Mouse (Mus musculus) hindbrain, postnatal 0 days (tissue): ENCODE results near the gene Gins1. TPM values are rescaled to one million over a fixed set of nuclear protein-coding genes. Genes with fewer than 3 reads are reported as not detected.

Source experiments
- ATAC-seq: fragments of 200-750 bp; cut with Nextera tagmentation; 2 replicates; pipeline ENCODE4 v1.8.0; 2017; ENCODE audit warnings: mild to moderate bottlenecking, moderate TSS enrichment, moderate library complexity
- DNase-seq: peaks from one replicate; pipeline ENCODE4 v3.0.0-alpha.2; 2015; ENCODE audit warnings: low spot score
- H3K27ac ChIP-seq: fragments of 300-500 bp; sonication (generic); 2 replicates; pipeline ENCODE4 v1.5.1; 2014; ENCODE audit warnings: mild to moderate bottlenecking
- H3K27me3 ChIP-seq: fragments of 300-500 bp; sonication (generic); 2 replicates; pipeline ENCODE4 v1.6.1; 2014; ENCODE audit warnings: low read length, mixed read lengths; ENCODE audit not compliant: insufficient read depth
- H3K36me3 ChIP-seq: fragments of 300-500 bp; sonication (generic); 2 replicates; pipeline ENCODE4 v1.6.1; 2014; ENCODE audit warnings: low read length, mixed read lengths; ENCODE audit not compliant: insufficient read depth
- H3K4me1 ChIP-seq: fragments of 300-500 bp; sonication (generic); 2 replicates; pipeline ENCODE4 v1.6.1; 2014; ENCODE audit warnings: antibody characterized with exemption, low read length, mixed read lengths; ENCODE audit not compliant: insufficient read depth
- H3K4me2 ChIP-seq: fragments of 300-500 bp; sonication (generic); 2 replicates; pipeline ENCODE4 v1.6.1; 2014; ENCODE audit warnings: low read depth, mild to moderate bottlenecking, low read length, moderate library complexity, mixed read lengths
- H3K4me3 ChIP-seq: fragments of 300-500 bp; sonication (generic); 2 replicates; pipeline ENCODE4 v1.5.1; 2014; ENCODE audit warnings: low read length
- H3K9ac ChIP-seq: fragments of 300-500 bp; sonication (generic); replicated peaks from 2 replicates; pipeline ENCODE4 v1.6.1; 2014; ENCODE audit warnings: mild to moderate bottlenecking, low read length, moderate library complexity, mixed read lengths
- H3K9me3 ChIP-seq: fragments of 300-500 bp; sonication (generic); 2 replicates; pipeline ENCODE4 v1.6.1; 2016; ENCODE audit warnings: low read length, mixed read lengths
- CTCF ChIP-seq: IDR thresholded peaks from 2 replicates; pipeline ENCODE4 v1.5.1; 2016; ENCODE audit warnings: antibody characterized with exemption, control low read depth, low read depth
- WGBS: fragments of 180-500 bp; shearing (Covaris S2); extraction: QIAGEN DNeasy Blood & Tissue Kit; methylation state at CpG from one replicate; pipeline ENCODE4 v1.1.7; 2014; 5-methylcytosine and 5-hydroxymethylcytosine counted together
- polyA plus RNA-seq: library from polyadenylated mRNA; unstranded; fragments of >200 nt; fragmentation: Nextera tagmentation; extraction: Ambion mirVana; gene quantifications from 2 replicates; pipeline ENCODE4 v1.2.1, GENCODE M21; 2015
- total RNA-seq: library from RNA; depleted of rRNA; stranded (reverse); fragments of >200 nt; gene quantifications from 2 replicates; pipeline ENCODE4 v1.2.3, GENCODE M21; 2014

The Gins1 gene
- total and polyA plus RNA-seq, 2 experiments from 2014 or later = 5.4 to 14.9 TPM

DNA sequence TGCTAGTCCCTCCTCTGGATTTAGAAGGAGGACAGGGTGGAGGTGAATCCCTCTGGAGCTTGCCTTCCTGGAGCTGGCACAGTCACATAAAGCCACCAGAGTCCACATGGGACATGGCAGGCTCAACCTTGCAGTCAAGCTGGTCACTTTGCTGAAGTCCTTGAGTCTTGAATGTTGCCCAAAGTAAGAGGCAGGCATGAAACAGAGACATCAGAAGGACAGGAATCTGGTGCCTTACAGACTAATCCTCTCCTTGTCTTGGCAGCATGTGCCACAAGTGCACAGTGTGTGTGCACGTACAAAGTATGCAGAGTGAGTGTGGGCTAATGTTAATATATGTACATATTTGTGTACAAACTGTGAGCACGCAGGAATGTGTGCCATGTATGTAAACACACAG, 62.3 kb downstream of the Gins1 start:
- DNase-seq = no peak
- WGBS = 100% methylated on average over 2 of the region's 2 CpGs
- no peaks in the 10 kb centered on the region for H3K9me3 ChIP-seq
- no peak overlapping the region for H3K4me3 ChIP-seq
- H3K9ac ChIP-seq = no peak overlapping the region
- H3K4me1 ChIP-seq = no peaks in the 10 kb centered on the region
- H3K27me3 ChIP-seq = no peaks in the 10 kb centered on the region
- ATAC-seq = no peak
- H3K4me2 ChIP-seq = no peak overlapping the region
- no peak overlapping the region for H3K27ac ChIP-seq
- H3K36me3 ChIP-seq = no peaks in the 10 kb centered on the region
- TF ChIP-seq CTCF = no peak

DNA sequence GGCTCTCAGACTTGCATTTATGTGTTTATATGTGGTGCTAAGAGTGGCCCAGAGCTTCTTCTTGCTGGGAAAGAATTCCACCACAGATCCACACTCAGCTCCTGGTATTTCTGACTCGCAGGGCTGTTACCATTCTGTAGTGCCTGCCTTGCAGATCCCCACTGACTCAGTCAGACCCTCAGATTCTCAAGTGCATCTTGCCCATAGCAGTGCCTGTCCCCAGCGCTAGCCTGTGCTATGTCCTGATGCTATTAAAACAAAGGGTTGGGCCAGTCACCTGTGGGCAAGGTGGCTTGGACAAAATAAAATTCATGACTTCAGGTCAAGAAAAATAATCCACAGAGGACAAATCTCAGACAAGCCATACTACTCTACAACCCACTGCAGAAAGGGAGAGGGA, 64.0 kb downstream of the Gins1 start:
- WGBS = 96% methylated on average over 2 of the region's 2 CpGs
- DNase-seq = no peak
- no peak overlapping the region for H3K9ac ChIP-seq
- H3K4me3 ChIP-seq = no peak overlapping the region
- no peak overlapping the region for H3K27ac ChIP-seq
- no peaks in the 10 kb centered on the region for H3K36me3 ChIP-seq
- H3K27me3 ChIP-seq = no peaks in the 10 kb centered on the region
- H3K9me3 ChIP-seq = no peaks in the 10 kb centered on the region
- TF ChIP-seq CTCF = no peak
- H3K4me2 ChIP-seq = no peak overlapping the region
- ATAC-seq = no peak
- no peaks in the 10 kb centered on the region for H3K4me1 ChIP-seq

- DNase-seq = no peak
- Histone ChIP-seq H3K27ac (no peak overlapping the region), H3K4me2 (no peak overlapping the region), H3K4me3 (no peak overlapping the region), H3K36me3 (no peaks in the 10 kb centered on the region), H3K9me3 (no peaks in the 10 kb centered on the region), H3K27me3 (no peaks in the 10 kb centered on the region), H3K9ac (no peak overlapping the region), H3K4me1 (no peaks in the 10 kb centered on the region)
- WGBS = 61% methylated on average over 7 of the region's 7 CpGs
- no peak for ATAC-seq
- TF ChIP-seq CTCF = no peak
These were observed 66.7 kb downstream of the Gins1 start for GRCm38 (mm10) chr2:150971856-150972255.

DNA sequence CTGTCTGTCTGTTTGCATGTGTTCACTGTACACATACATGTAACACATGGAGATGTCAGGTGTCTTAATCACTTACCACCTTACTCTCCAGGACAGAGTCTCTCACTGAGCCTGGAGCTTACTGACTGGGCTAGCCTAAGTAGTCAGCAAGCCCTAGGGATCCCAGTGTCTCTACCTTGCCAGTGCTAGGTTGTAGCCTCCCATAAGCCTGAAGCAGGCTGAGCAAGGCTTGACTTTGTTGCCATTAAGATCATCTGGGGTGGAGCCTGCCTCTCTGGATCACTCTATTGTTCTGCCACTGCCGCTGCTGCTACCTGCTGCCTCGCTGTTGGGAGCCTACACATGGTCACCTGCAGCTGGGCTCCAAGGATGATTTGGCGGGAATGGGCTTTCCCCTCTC, 67.5 kb downstream of the Gins1 start:
- no peak for ATAC-seq
- DNase-seq = no peak

GRCm38 (mm10) chr2:150973401-150974115, 68.4 kb downstream of the Gins1 start:
- Histone ChIP-seq H3K9ac (no peak overlapping the region), H3K4me1 (no peaks in the 10 kb centered on the region), H3K36me3 (no peaks in the 10 kb centered on the region), H3K9me3 (no peaks in the 10 kb centered on the region), H3K27me3 (no peaks in the 10 kb centered on the region), H3K4me3 (no peak overlapping the region), H3K4me2 (no peak overlapping the region), H3K27ac (no peak overlapping the region)
- 94% methylated on average over 8 of the region's 8 CpGs for WGBS
- ATAC-seq (no peak), DNase-seq (no peak)
- no peak for TF ChIP-seq CTCF

More for the DNA sequence above, 67.5 kb downstream of the Gins1 start:
- no peak overlapping the region for H3K4me3 ChIP-seq
- no peak for TF ChIP-seq CTCF
- no peaks in the 10 kb centered on the region for H3K27me3 ChIP-seq
- H3K36me3 ChIP-seq = no peaks in the 10 kb centered on the region
- H3K9ac ChIP-seq = no peak overlapping the region
- no peaks in the 10 kb centered on the region for H3K4me1 ChIP-seq
- H3K4me2 ChIP-seq = no peak overlapping the region
- no peaks in the 10 kb centered on the region for H3K9me3 ChIP-seq
- 89% methylated on average over 3 of the region's 3 CpGs for WGBS
- no peak overlapping the region for H3K27ac ChIP-seq

DNA sequence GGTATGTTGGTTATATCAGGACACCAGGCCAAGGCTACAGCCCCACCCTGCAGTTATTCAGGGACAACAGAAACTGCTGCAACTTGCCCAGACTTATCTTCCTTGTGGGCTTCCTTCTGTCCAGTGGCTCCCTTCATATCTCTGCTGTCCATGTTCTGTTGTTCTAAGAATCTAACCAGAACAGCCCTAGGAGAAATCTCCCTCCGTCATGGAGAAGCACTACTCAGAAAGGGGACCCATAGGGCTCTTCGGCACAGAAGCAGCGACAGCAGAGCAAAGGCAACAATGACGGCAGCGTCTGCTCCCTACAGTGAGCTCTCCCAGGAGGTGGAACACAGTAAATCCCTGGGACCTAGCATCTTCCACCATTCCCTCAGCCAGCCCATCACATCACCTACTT, 71.7 kb downstream of the Gins1 start:
- no peak for ATAC-seq

GRCm38 (mm10) chr2:150977676-150978075, 72.5 kb downstream of the Gins1 start:
- Histone ChIP-seq H3K4me2 (no peak overlapping the region), H3K9ac (no peak overlapping the region), H3K27me3 (no peaks in the 10 kb centered on the region), H3K4me1 (no peaks in the 10 kb centered on the region), H3K27ac (no peak overlapping the region), H3K4me3 (no peak overlapping the region), H3K36me3 (no peaks in the 10 kb centered on the region), H3K9me3 (no peaks in the 10 kb centered on the region)
- WGBS = 95% methylated on average over 6 of the region's 6 CpGs
- ATAC-seq (no peak), DNase-seq (no peak)
- TF ChIP-seq CTCF = no peak

More for the DNA sequence above, 71.7 kb downstream of the Gins1 start:
- DNase-seq = no peak
- no peak overlapping the region for H3K9ac ChIP-seq
- no peak overlapping the region for H3K27ac ChIP-seq
- H3K4me2 ChIP-seq = no peak overlapping the region
- WGBS = 92% methylated on average over 5 of the region's 5 CpGs
- H3K27me3 ChIP-seq = no peaks in the 10 kb centered on the region
- no peaks in the 10 kb centered on the region for H3K4me1 ChIP-seq
- no peaks in the 10 kb centered on the region for H3K9me3 ChIP-seq
- no peaks in the 10 kb centered on the region for H3K36me3 ChIP-seq
- TF ChIP-seq CTCF = no peak
- H3K4me3 ChIP-seq = no peak overlapping the region
